Mouse (Mus musculus) liver, embryonic 16.5 days (tissue): Measurements from ENCODE around the gene Slc16a6. TPM values are rescaled to one million over a fixed set of nuclear protein-coding genes. Genes with fewer than 3 reads are reported as not detected.

Experiments used
- ATAC-seq: fragments of 200-750 bp; cut with Nextera tagmentation; 2 replicates; pipeline ENCODE4 v1.8.0; 2017; ENCODE audit warnings: low read depth, mild to moderate bottlenecking, moderate number of reproducible peaks, moderate library complexity
- H3K27ac ChIP-seq: fragments of 300-500 bp; sonication (generic); 2 replicates; pipeline ENCODE4 v1.5.1; 2014; ENCODE audit warnings: mild to moderate bottlenecking, low read length
- H3K27me3 ChIP-seq: fragments of 300-500 bp; sonication (generic); 2 replicates; pipeline ENCODE4 v1.6.1; 2014; ENCODE audit warnings: low read depth, low read length, mixed read lengths; ENCODE audit not compliant: control insufficient read depth, insufficient read depth
- H3K36me3 ChIP-seq: fragments of 300-500 bp; sonication (generic); 2 replicates; pipeline ENCODE4 v1.6.1; 2014; ENCODE audit warnings: mild to moderate bottlenecking; ENCODE audit not compliant: control insufficient read depth, insufficient read depth
- H3K4me1 ChIP-seq: fragments of 300-500 bp; sonication (generic); 2 replicates; pipeline ENCODE4 v1.6.1; 2014; ENCODE audit warnings: low read depth, low read length, mixed read lengths; ENCODE audit not compliant: control insufficient read depth
- H3K4me2 ChIP-seq: fragments of 300-500 bp; sonication (generic); 2 replicates; pipeline ENCODE4 v1.6.1; 2014; ENCODE audit warnings: low read depth, low read length, mixed read lengths
- H3K4me3 ChIP-seq: fragments of 300-500 bp; sonication (generic); 2 replicates; pipeline ENCODE4 v1.5.1; 2014; ENCODE audit warnings: low read depth, mild to moderate bottlenecking, low read length
- H3K9ac ChIP-seq: fragments of 300-500 bp; sonication (generic); 2 replicates; pipeline ENCODE4 v1.6.1; 2014; ENCODE audit warnings: low read depth, low read length
- H3K9me3 ChIP-seq: fragments of 300-500 bp; sonication (generic); replicated peaks from 2 replicates; pipeline ENCODE4 v1.6.1; 2016; ENCODE audit warnings: low read length; ENCODE audit not compliant: control insufficient read depth
- WGBS: fragments of 180-500 bp; shearing (Covaris S2); extraction: QIAGEN DNeasy Blood & Tissue Kit; methylation state at CpG from one replicate; pipeline ENCODE4 v1.1.7; 2014; ENCODE audit not compliant: insufficient replicate concordance; 5-methylcytosine and 5-hydroxymethylcytosine counted together
- polyA plus RNA-seq: library from polyadenylated mRNA; unstranded; fragments of >200 nt; fragmentation: Nextera tagmentation; extraction: Ambion mirVana; gene quantifications from 2 replicates; pipeline ENCODE4 v1.2.1, GENCODE M21; 2015

The Slc16a6 gene
- polyA plus RNA-seq, 1 experiment from 2014 or later = 32.0 TPM

DNA sequence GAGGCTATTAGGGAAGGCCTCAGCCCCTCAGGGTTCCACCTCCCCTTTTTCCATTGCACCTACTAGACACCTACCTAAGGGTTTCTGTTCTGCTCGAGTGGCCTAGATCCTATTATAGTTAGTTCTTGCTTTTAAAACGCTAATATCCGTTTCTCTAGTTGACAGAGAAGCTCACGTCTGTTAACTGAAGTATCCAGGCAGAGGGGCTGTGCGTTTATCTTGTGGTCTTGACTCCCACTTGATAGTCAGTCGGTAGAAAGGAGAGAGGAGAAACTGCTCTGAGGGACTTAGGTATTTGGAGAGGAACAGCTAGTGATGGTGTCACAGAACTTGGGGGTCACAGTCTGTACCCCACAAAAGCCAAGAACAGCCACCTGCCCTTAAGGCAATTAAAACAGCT lies 3.3 kb upstream of the Slc16a6 start:
- H3K27me3 ChIP-seq = no peaks in the 10 kb centered on the region
- H3K9me3 ChIP-seq = no peaks in the 10 kb centered on the region
- peaks cover 25% of the 10 kb centered on the region for H3K4me1 ChIP-seq
- H3K36me3 ChIP-seq = no peaks in the 10 kb centered on the region
- 27% methylated on average over 6 of the region's 6 CpGs for WGBS
- no peak for ATAC-seq
- no peak overlapping the region for H3K27ac ChIP-seq
- no peak overlapping the region for H3K4me3 ChIP-seq
- H3K9ac ChIP-seq = no peak overlapping the region
- no peak overlapping the region for H3K4me2 ChIP-seq

DNA sequence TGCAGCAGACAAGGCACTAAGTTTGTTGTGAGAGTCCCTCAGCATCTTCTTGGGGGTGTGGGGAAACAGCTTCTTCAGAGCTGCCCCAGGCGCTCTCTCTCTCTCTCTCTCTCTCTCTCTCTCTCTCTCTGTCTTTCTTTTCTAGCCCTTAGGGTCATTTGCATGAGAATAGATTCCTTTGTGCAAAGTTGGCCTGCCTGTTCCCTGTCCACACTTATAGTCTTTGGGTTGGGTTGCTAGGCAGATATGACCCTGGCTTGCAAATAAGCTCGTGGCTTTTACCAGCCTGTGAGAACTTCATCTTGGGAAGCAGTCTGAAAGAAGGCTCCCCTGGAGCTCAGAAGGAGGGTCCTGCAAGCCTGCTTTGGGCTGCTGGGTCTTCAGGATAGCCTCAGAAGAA lies 2.8 kb upstream of the Slc16a6 start:
- Histone ChIP-seq H3K27ac (no peak overlapping the region), H3K9ac (no peak overlapping the region), H3K9me3 (no peaks in the 10 kb centered on the region), H3K4me3 (no peak overlapping the region), H3K27me3 (no peaks in the 10 kb centered on the region), H3K4me1 (peaks cover 25% of the 10 kb centered on the region), H3K4me2 (no peak overlapping the region), H3K36me3 (no peaks in the 10 kb centered on the region)
- ATAC-seq = no peak
- whole genome bisulfite sequencing = 61% methylated on average over 2 of the region's 2 CpGs

DNA sequence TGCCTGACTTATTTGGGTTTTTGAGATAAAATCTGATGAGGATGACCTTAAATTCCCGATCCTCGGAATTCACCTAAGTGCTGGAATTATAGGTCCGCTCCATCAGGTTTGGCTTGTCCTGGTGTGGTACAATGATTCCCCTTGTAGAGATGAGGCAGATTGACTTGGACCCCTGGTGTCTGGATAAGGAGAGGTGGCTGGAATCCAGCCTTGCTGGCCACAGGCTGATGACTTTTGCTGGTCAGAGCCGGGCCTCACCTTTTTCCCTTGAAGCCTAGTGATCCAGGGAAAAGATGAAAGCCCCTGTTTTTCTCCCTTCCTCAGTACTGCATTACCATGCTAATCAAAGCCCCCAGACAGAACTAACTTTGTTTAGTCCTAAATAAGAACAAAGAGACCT lies 2.3 kb upstream of the Slc16a6 start:
- Histone ChIP-seq H3K9me3 (no peaks in the 10 kb centered on the region), H3K27ac (no peak overlapping the region), H3K4me3 (no peak overlapping the region), H3K4me2 (no peak overlapping the region), H3K36me3 (no peaks in the 10 kb centered on the region), H3K27me3 (no peaks in the 10 kb centered on the region), H3K4me1 (peaks cover 30% of the 10 kb centered on the region), H3K9ac (no peak overlapping the region)
- ATAC-seq = no peak
- 73% methylated on average over 4 of the region's 4 CpGs for WGBS

DNA sequence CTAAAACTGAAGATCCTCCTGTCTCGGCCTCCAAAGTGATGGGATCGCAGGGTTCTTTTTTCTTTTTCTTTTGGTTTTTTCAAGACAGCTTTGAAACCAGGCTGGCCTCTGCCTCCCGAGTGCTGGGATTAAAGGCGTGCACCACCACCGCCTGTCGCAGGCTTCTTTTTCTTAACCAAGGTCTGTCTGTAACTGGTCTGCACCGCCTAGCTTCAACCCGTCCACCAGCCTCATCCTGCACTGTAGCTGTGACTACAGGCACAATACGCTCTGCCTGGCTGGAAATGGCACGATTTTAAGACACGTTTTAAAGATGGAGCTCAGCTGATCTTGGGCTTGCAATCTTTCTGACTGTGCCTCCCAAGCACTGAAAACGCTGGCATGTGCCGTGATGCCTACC lies 1.4 kb upstream of the Slc16a6 start:
- H3K36me3 ChIP-seq = no peaks in the 10 kb centered on the region
- no peak for ATAC-seq
- H3K4me2 ChIP-seq = no peak overlapping the region
- 72% methylated on average over 13 of the region's 13 CpGs for WGBS
- H3K9ac ChIP-seq = no peak overlapping the region
- H3K27ac ChIP-seq = no peak overlapping the region; the same call in 1 of the 2 replicates
- no peak overlapping the region for H3K4me3 ChIP-seq
- no peaks in the 10 kb centered on the region for H3K27me3 ChIP-seq
- no peaks in the 10 kb centered on the region for H3K9me3 ChIP-seq
- peaks cover 36% of the 10 kb centered on the region for H3K4me1 ChIP-seq

DNA sequence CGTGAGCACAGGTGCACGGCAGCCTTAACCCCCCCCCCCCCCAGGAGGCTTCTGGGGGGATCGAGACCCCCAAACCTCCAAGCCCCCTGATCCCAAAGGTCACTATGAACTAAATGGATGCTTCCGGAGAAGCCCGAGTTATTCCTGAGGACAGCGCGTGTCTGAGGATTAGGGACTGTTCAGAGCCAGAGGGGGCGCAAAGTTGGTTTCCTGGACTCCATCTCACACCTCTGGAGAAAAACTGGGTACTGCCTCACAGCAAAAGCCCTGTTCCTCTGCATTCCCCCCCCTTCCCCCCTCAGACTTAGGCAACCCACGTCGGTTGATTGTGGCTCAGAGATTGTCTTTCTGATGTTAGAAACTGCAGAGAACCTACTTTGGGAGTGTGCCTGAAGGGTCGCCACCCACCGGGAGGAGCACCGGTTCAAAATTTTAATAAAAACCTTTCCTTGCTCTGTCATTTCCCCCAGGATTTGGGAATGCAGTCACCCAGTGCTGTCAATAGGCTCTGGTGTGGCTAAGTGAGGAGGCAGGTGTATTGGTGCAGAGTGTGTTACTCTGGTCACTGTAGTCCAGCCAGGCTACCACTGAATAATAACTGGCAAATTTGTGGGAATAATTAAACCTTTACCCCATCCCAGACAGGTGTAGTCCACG lies 816 bp upstream of the Slc16a6 start:
- H3K9me3 ChIP-seq = no peaks in the 10 kb centered on the region
- H3K36me3 ChIP-seq = peaks cover 3% of the 10 kb centered on the region
- peak overlapping the region; percentile 89 for H3K4me3 ChIP-seq
- no peak for ATAC-seq
- H3K27ac ChIP-seq = peak overlapping the region; percentile 97
- H3K4me1 ChIP-seq = peaks cover 38% of the 10 kb centered on the region
- H3K9ac ChIP-seq = peak overlapping the region; percentile 98
- H3K27me3 ChIP-seq = no peaks in the 10 kb centered on the region
- H3K4me2 ChIP-seq = peak overlapping the region; percentile 96
- WGBS = 4% methylated on average over 14 of the region's 14 CpGs

DNA sequence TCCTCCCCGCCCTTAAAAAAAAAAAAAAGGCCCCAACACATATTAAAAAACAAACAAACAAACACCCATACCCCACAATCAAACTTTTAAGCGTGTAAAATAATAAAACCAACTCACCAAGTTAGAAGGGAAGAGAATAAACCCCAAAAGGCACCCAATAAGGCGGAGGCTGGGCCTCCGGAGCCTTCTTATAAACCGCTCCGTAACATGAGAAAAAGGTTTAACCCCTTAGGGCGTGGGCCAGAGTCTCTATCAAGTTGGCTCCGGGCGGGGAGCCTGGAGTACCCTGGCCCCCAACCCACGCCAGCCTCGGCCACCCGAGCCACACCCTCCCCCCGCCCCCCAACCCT lies 602 bp downstream of the Slc16a6 start:
- H3K4me1 ChIP-seq = peaks cover 51% of the 10 kb centered on the region
- H3K36me3 ChIP-seq = peaks cover 6% of the 10 kb centered on the region
- peak overlapping the region; percentile 98 for H3K9ac ChIP-seq
- peak overlapping the region; percentile 89 for H3K4me3 ChIP-seq
- H3K27me3 ChIP-seq = no peaks in the 10 kb centered on the region
- no peak for ATAC-seq
- H3K4me2 ChIP-seq = peak overlapping the region; percentile 96
- H3K27ac ChIP-seq = peak overlapping the region; percentile 97
- H3K9me3 ChIP-seq = no peaks in the 10 kb centered on the region
- under 1% methylated on average over 13 of the region's 13 CpGs for WGBS

DNA sequence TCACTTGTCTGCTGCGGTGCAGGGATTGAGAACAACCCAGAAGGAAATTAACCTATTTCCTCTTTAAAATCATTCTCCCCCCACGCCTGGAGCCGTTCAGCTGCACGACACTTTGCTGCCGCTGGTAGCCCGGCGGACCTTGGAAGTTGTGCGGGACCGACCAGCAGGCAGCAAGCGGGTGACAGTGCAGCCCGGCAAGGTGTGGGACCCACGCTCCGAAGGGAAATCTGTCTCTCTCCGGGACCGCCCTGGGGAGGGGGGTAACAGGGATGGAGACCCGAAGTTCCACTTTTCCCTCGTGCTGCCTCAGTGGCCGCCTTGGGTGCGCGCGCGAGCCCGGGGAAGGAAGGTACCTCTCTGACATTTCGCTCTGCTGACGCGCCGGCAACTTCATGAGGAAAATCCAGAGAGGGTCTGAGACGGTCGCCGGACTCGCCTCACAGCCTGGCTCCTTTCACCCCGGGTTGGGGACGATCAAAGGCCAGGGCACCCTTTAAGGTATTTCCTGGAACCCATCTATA lies 1.2 kb downstream of the Slc16a6 start:
- Histone ChIP-seq H3K27me3 (no peaks in the 10 kb centered on the region), H3K4me1 (peaks cover 51% of the 10 kb centered on the region), H3K27ac (peak overlapping the region; percentile 97), H3K9me3 (no peaks in the 10 kb centered on the region), H3K4me2 (peak overlapping the region; percentile 96), H3K9ac (peak overlapping the region; percentile 98), H3K4me3 (peak overlapping the region; percentile 89), H3K36me3 (peaks cover 9% of the 10 kb centered on the region)
- under 1% methylated on average over 33 of the region's 33 CpGs for WGBS
- no peak for ATAC-seq

DNA sequence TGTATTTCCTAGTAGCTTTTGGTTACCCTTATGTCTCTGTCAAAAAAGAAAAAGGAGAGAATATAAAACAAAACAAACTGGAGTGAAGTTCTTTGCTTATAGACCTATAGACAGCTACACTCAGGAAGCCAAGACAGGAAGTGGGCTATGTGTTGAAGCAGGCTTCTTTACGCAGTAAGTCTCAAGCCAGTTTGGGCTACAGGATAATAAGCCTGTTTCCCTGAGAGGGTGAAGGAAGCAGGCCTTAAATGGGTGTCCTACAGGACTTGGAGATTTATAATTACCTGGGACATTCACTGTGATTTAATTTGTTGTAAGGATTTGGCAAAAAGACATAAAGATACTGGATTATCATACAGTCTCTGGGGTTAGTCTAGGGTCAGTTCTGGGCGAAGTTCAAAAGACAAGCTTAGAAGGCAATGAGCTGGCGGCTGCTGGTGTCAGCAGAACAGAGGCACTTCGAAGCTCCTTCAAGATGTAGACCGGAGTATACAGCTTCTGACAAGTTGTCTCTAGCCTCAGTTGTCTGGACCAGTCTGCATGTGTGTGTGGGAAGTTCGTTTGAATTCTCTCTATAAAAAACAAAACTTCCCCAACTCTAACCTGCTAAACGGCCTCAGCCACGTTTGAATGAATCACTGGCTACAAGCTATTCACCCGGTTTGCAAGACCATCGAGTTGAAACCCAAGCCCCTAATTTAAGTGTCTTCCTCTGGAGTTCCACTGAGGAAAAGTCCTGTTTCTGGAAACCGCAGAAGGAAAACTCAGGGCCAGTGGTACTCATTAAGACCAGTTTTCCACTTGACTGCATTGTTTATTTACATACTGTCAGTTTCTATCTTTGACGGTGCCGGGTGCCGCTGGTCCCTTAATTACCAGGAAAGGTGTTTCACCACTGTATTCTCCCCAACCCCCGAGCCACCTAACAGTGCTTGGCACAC lies 2.2 kb downstream of the Slc16a6 start:
- Histone ChIP-seq H3K4me2 (peak overlapping the region; percentile 96), H3K36me3 (peaks cover 17% of the 10 kb centered on the region), H3K27me3 (no peaks in the 10 kb centered on the region), H3K9ac (peak overlapping the region; percentile 98), H3K9me3 (no peaks in the 10 kb centered on the region), H3K4me1 (peaks cover 53% of the 10 kb centered on the region), H3K4me3 (peak overlapping the region; percentile 89), H3K27ac (peak overlapping the region; percentile 97)
- WGBS = 10% methylated on average over 15 of the region's 15 CpGs
- no peak for ATAC-seq

DNA sequence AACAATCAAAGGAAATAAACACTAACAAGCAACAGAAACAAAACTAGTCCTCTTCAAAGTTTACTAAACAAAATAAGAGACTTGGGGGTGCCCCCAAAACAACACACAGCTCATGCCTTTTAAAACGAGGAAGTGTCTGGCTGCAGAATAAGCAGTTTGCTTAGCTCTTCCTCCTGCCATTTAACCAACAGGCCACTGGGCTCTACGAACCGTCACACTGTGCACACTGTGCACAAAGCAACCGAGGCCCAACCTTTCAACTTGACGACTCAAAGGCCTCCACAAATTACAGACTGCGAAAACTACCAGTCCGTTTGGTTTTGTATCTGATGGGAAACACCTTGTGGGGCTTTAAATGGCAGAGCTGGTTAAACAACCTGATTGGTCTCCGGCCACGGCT lies 3.2 kb downstream of the Slc16a6 start:
- Histone ChIP-seq H3K9me3 (no peaks in the 10 kb centered on the region), H3K4me1 (peaks cover 59% of the 10 kb centered on the region), H3K9ac (peak overlapping the region; percentile 98), H3K36me3 (peaks cover 17% of the 10 kb centered on the region), H3K27ac (peak overlapping the region; percentile 97), H3K4me3 (peak overlapping the region; percentile 89), H3K4me2 (peak overlapping the region; percentile 96), H3K27me3 (no peaks in the 10 kb centered on the region)
- WGBS = 19% methylated on average over 9 of the region's 9 CpGs
- no peak for ATAC-seq
